Mouse (Mus musculus) megakaryocyte, adult 5-6 weeks (primary cell): ENCODE measurements at regions not wholly inside any gene's neighbourhood (a gene's known extent, or its start where the extent isn't known, plus 50 kb on each side); places are given as distances from the start of the nearest gene placed in this dataset.

Experiments used
- ATAC-seq: 2 replicates; pipeline ENCODE4 v1.8.0; 2016; ENCODE audit warnings: mild to moderate bottlenecking, inconsistent platforms; ENCODE audit not compliant: poor library complexity, severe bottlenecking

- ATAC-seq: no peak
These were observed 60.0 kb downstream of the Syf2 start for GRCm38 (mm10) chr4:134990651-134991050.

- ATAC-seq: no peak
These were observed 62.9 kb downstream of the Syf2 start for GRCm38 (mm10) chr4:134993526-134994122.

- no peak for ATAC-seq
These were observed 63.5 kb downstream of the Syf2 start for GRCm38 (mm10) chr4:134994205-134994604.

GRCm38 (mm10) chr4:134994648-134995047, 64.0 kb downstream of the Syf2 start:
- ATAC-seq: no peak

- ATAC-seq: no peak
These were observed 64.4 kb downstream of the Syf2 start for GRCm38 (mm10) chr4:134995052-134995451.

GRCm38 (mm10) chr4:134996121-134996520, 65.4 kb downstream of the Syf2 start:
- no peak for ATAC-seq

GRCm38 (mm10) chr4:134997461-134998434, 67.0 kb downstream of the Syf2 start:
- ATAC-seq: peak; percentile 43; the same call in 1 of the 2 replicates

GRCm38 (mm10) chr4:134998928-134999658, 68.4 kb downstream of the Syf2 start:
- ATAC-seq: no peak

- ATAC-seq: no peak
These were observed 71.6 kb downstream of the Syf2 start for GRCm38 (mm10) chr4:135002091-135002925.

- no peak for ATAC-seq
These were observed 80.7 kb downstream of the Syf2 start for GRCm38 (mm10) chr4:135011365-135011764.

- no peak for ATAC-seq
These were observed 82.2 kb downstream of the Syf2 start for GRCm38 (mm10) chr4:135012945-135013344.

- no peak for ATAC-seq
These were observed 83.2 kb downstream of the Syf2 start for GRCm38 (mm10) chr4:135013932-135014331.

GRCm38 (mm10) chr4:135018018-135018417, 87.3 kb downstream of the Syf2 start:
- ATAC-seq: peak; percentile 88

- no peak for ATAC-seq
These were observed 88.4 kb downstream of the Syf2 start for GRCm38 (mm10) chr4:135019120-135019519.

GRCm38 (mm10) chr4:135020262-135020991, 89.7 kb downstream of the Syf2 start:
- ATAC-seq: no peak

- no peak for ATAC-seq
These were observed 92.5 kb downstream of the Syf2 start for GRCm38 (mm10) chr4:135023200-135023599.

- ATAC-seq: no peak
These were observed 94.7 kb upstream of the Runx3 start for GRCm38 (mm10) chr4:135025802-135026201.

- ATAC-seq: no peak
These were observed 93.3 kb upstream of the Runx3 start for GRCm38 (mm10) chr4:135027136-135027535.

GRCm38 (mm10) chr4:135029723-135030122, 90.7 kb upstream of the Runx3 start:
- ATAC-seq: 0 out of 2 replicates have a peak, but pooled peaks have one; percentile 25

GRCm38 (mm10) chr4:135032461-135032860, 88.0 kb upstream of the Runx3 start:
- ATAC-seq: no peak
